Mouse (Mus musculus) forebrain, embryonic 16.5 days (tissue): ENCODE measurements around the gene Sgpl1. TPM values are rescaled to one million over a fixed set of nuclear protein-coding genes. Genes with fewer than 3 reads are reported as not detected.

ENCODE experiments used
- ATAC-seq: fragments of 200-750 bp; cut with Nextera tagmentation; 2 replicates; pipeline ENCODE4 v1.8.0; 2017; ENCODE audit warnings: mild to moderate bottlenecking, moderate library complexity
- H3K27ac ChIP-seq: fragments of 300-500 bp; sonication (generic); 2 replicates; pipeline ENCODE4 v1.5.1; 2014; ENCODE audit warnings: low read length, control low read depth
- H3K27me3 ChIP-seq: fragments of 300-500 bp; sonication (generic); replicated peaks from 2 replicates; pipeline ENCODE4 v1.6.1; 2014; ENCODE audit warnings: low read length; ENCODE audit not compliant: control insufficient read depth, insufficient read depth
- H3K36me3 ChIP-seq: fragments of 300-500 bp; sonication (generic); 2 replicates; pipeline ENCODE4 v1.6.1; 2014; ENCODE audit not compliant: control insufficient read depth, insufficient read depth
- H3K4me1 ChIP-seq: fragments of 300-500 bp; sonication (generic); replicated peaks from 2 replicates; pipeline ENCODE4 v1.6.1; 2014; ENCODE audit warnings: low read length; ENCODE audit not compliant: control insufficient read depth, insufficient read depth
- H3K4me2 ChIP-seq: fragments of 300-500 bp; sonication (generic); 2 replicates; pipeline ENCODE4 v1.6.1; 2014; ENCODE audit warnings: mild to moderate bottlenecking, low read length, control low read depth
- H3K4me3 ChIP-seq: fragments of 300-500 bp; sonication (generic); replicated peaks from 2 replicates; pipeline ENCODE4 v1.5.1; 2014; ENCODE audit warnings: mild to moderate bottlenecking, low read length, control low read depth
- H3K9ac ChIP-seq: fragments of 300-500 bp; sonication (generic); replicated peaks from 2 replicates; pipeline ENCODE4 v1.6.1; 2014; ENCODE audit warnings: low read depth, low read length, control low read depth
- H3K9me3 ChIP-seq: fragments of 300-500 bp; sonication (generic); 2 replicates; pipeline ENCODE4 v1.6.1; 2016; ENCODE audit warnings: low read length; ENCODE audit not compliant: control insufficient read depth
- WGBS: fragments of 180-500 bp; shearing (Covaris S2); extraction: QIAGEN DNeasy Blood & Tissue Kit; methylation state at CpG from one replicate; pipeline ENCODE4 v1.1.7; 2014; 5-methylcytosine and 5-hydroxymethylcytosine counted together
- polyA plus RNA-seq: library from polyadenylated mRNA; unstranded; fragments of >200 nt; fragmentation: Nextera tagmentation; extraction: Ambion mirVana; gene quantifications from 2 replicates; pipeline ENCODE4 v1.2.1, GENCODE M21; 2015

Gene Sgpl1
- polyA plus RNA-seq, 1 experiment from 2014 or later = 64.0 TPM

DNA sequence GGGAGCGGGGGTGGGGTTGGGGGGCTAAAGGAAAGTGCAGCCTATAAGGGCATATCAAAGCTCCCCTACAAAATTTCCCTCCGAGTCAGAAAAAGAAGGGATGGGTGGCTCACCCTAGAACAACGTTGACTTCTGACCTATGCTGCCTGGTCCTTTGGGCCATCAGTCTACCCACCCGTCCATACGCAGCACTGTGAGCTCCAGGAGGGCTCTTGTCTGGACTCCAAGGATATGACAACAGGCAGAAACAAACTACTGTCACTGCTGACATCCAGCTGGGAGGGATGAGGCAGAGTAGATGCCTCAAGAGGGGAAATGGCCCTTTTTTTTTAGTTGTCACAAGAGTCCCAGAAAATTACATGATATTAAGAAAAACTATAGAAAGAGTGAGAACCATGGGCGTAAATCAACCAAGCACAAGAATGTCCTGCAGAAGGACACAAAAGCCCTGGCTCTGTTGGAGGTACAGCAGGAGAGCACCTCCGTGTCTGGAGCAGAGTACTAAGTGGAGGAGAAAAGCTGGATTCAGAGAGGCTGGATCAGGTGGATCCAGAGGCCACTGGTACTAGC, 28.8 kb upstream of the Sgpl1 start:
- H3K36me3 ChIP-seq = no peaks in the 10 kb centered on the region
- 0 out of 2 replicates have a peak overlapping the region, but pooled peaks have one; percentile 18 for H3K4me2 ChIP-seq
- no peaks in the 10 kb centered on the region for H3K27me3 ChIP-seq
- no peak overlapping the region for H3K9ac ChIP-seq
- no peak overlapping the region for H3K4me3 ChIP-seq
- 46% methylated on average over 7 of the region's 7 CpGs for WGBS
- ATAC-seq = no peak
- no peaks in the 10 kb centered on the region for H3K9me3 ChIP-seq
- H3K27ac ChIP-seq = no peak overlapping the region
- peaks cover 3% of the 10 kb centered on the region; the same call in 1 of the 2 replicates for H3K4me1 ChIP-seq

DNA sequence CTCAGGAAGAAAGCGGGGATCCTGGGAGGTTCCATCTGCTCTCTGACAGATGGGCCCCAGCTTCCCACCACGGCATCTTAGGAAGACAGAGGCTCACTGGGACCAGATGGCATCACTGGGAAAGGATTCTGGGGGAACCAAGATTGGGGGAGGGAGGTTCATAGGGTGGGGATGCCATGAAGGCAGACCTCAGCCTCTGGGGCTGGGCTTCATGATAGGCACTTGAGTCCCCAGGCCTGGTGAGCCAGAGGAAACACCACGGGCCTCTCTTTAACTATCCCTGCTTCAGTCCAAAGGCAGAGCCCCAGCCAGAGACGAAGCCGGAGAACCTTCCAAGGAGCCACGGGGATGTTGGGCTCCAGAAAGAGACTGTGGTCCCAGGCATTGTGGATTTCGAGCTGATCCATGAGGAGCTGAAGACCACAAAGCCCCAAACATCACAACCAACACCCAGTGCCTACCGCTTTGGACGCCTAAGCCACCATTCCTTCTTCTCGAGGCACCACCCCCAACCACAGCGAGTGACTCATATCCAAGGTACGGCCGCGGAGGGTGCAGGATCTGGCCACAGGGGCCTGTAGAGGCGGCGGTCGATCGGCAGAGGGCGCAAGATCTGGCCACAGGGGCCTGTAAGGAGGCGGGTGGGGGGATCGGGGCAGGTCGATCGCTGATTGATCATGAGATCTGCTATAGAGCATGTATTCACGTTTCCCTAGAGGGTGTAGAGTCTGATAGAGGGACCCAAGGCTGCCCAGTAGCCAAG, 28.1 kb upstream of the Sgpl1 start:
- ATAC-seq = no peak
- 0 out of 2 replicates have a peak overlapping the region, but pooled peaks have one; percentile 18 for H3K4me2 ChIP-seq
- H3K27ac ChIP-seq = no peak overlapping the region; the same call in 1 of the 2 replicates
- 15% methylated on average over 24 of the region's 24 CpGs for WGBS
- no peak overlapping the region for H3K4me3 ChIP-seq
- H3K36me3 ChIP-seq = no peaks in the 10 kb centered on the region
- H3K4me1 ChIP-seq = peaks cover 3% of the 10 kb centered on the region; the same call in 1 of the 2 replicates
- H3K9me3 ChIP-seq = no peaks in the 10 kb centered on the region
- no peaks in the 10 kb centered on the region for H3K27me3 ChIP-seq
- H3K9ac ChIP-seq = no peak overlapping the region

DNA sequence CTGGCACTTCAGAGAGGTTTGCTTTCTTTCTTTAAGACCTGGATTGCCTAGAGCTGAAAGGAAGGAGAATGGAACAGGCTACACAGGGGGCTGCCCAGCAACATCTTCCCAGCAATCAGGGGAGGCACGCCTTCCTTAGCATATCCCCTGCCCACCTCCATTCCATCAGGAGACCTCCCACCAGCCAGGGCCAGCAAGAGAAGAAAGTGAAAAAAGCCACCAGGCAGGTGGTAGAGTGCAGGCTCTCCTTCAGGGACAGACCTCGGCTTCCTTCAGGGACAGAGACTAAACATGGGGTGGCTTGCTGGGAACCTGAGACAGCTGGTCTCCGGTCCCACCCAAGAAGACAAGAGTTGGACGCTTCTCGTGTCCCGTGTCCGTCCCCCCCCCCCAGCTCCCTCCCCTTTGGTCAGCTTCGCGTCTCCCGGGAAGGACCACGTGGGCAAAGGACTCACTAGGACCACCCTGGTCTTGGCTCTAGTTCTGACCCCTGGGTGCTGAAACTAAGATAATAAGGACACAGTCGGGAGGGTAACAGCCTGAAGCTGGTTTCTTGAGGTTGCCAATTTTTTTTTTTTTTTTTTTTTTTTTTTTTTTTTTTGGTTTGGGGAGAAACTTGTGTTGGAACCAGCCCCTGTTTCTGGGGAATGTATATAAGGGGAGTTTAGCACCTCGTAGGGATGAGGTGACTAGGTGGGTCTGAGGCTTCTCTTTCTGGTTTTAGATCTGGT, 27.4 kb upstream of the Sgpl1 start:
- H3K27ac ChIP-seq = no peak overlapping the region
- no peak overlapping the region for H3K4me2 ChIP-seq
- H3K4me1 ChIP-seq = peaks cover 3% of the 10 kb centered on the region; the same call in 1 of the 2 replicates
- H3K27me3 ChIP-seq = no peaks in the 10 kb centered on the region
- H3K9ac ChIP-seq = no peak overlapping the region
- ATAC-seq = no peak
- H3K4me3 ChIP-seq = no peak overlapping the region
- H3K9me3 ChIP-seq = no peaks in the 10 kb centered on the region
- H3K36me3 ChIP-seq = no peaks in the 10 kb centered on the region
- 53% methylated on average over 13 of the region's 13 CpGs for WGBS

DNA sequence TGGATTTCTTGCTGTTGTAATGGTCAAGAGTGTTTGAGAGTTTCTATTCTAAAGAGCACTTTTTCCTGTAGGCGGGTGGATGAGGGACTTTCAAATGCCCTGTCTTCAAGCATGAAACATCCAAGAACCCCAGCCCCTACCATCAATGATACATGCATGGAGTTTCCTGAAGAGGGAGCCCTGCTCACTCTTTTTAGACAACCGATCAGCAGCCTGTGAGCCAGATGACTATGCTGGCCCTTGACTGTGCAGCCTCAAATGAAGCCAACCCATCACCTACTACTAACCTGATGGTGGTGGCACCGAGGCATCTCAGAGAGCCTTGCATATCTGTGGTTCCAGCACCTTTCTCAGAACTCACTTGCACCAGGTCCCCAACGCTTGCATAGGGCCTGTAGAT, 25.0 kb upstream of the Sgpl1 start:
- Histone ChIP-seq H3K36me3 (no peaks in the 10 kb centered on the region), H3K4me2 (no peak overlapping the region), H3K9me3 (no peaks in the 10 kb centered on the region), H3K27me3 (no peaks in the 10 kb centered on the region), H3K4me1 (peaks cover 3% of the 10 kb centered on the region; the same call in 1 of the 2 replicates), H3K4me3 (no peak overlapping the region), H3K9ac (no peak overlapping the region), H3K27ac (no peak overlapping the region)
- 82% methylated on average over 4 of the region's 4 CpGs for WGBS
- ATAC-seq = no peak

DNA sequence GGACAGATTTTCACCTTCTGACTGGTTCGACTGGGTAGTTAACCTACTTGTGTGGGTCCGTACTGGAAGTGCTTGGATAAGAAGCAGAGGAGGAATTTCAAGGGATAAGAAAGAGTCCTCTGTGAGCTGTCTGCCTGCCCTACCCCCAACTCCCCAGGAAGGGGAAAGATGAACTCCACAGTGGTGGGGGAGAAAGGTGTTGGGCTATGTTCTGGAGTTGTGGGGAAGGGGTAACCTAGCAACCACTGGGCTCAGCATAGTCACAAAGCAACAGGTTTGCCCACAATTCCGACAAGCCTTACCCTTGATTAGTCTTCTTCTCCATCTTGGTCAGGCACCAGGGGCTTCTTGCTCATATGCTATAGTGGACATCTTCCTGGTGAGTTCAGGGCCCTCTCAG, 24.2 kb upstream of the Sgpl1 start, which contains the start of gene Tbata:
Gene Tbata, plus strand, starts transcription at position 301 of the 400 bp plus-strand sequence.
- H3K9ac ChIP-seq = no peak within 1 kb of the TSS
- no peaks in the 10 kb centered on the region for H3K36me3 ChIP-seq
- H3K4me1 ChIP-seq = peaks cover 3% of the 10 kb centered on the region; the same call in 1 of the 2 replicates
- no peak within 1 kb of the TSS for H3K27ac ChIP-seq
- H3K4me2 ChIP-seq = no peak within 1 kb of the TSS
- no peak within 1 kb of the TSS for H3K4me3 ChIP-seq
- 71% methylated on average over 3 of the region's 3 CpGs for WGBS
- no peak for ATAC-seq
- H3K9me3 ChIP-seq = no peaks in the 10 kb centered on the region
- H3K27me3 ChIP-seq = no peaks in the 10 kb centered on the region

DNA sequence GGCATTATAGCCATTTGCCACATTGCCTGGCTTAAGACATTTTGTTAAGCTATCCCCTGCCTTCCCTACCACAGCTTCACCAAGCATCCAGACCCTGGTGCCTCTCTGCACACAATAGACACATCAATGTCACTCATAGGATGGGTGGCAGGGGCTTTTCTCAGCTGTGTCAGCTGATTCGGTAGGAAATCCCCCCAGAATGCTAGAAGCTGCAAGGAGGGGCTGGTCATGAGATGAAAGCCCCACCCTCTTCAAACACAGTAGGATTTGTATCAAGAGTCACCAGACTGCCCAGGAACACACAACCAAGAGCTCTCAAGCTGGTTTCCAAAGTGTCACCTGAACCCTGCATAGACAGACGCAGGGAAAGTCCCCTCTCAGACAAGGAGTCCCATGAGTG, 20.9 kb upstream of the Sgpl1 start:
- H3K4me2 ChIP-seq = no peak overlapping the region
- no peak overlapping the region for H3K27ac ChIP-seq
- H3K27me3 ChIP-seq = no peaks in the 10 kb centered on the region
- H3K36me3 ChIP-seq = no peaks in the 10 kb centered on the region
- WGBS = 51% methylated on average over 2 of the region's 2 CpGs
- no peak overlapping the region for H3K9ac ChIP-seq
- H3K4me1 ChIP-seq = no peaks in the 10 kb centered on the region
- ATAC-seq = no peak
- H3K4me3 ChIP-seq = no peak overlapping the region
- no peaks in the 10 kb centered on the region for H3K9me3 ChIP-seq

DNA sequence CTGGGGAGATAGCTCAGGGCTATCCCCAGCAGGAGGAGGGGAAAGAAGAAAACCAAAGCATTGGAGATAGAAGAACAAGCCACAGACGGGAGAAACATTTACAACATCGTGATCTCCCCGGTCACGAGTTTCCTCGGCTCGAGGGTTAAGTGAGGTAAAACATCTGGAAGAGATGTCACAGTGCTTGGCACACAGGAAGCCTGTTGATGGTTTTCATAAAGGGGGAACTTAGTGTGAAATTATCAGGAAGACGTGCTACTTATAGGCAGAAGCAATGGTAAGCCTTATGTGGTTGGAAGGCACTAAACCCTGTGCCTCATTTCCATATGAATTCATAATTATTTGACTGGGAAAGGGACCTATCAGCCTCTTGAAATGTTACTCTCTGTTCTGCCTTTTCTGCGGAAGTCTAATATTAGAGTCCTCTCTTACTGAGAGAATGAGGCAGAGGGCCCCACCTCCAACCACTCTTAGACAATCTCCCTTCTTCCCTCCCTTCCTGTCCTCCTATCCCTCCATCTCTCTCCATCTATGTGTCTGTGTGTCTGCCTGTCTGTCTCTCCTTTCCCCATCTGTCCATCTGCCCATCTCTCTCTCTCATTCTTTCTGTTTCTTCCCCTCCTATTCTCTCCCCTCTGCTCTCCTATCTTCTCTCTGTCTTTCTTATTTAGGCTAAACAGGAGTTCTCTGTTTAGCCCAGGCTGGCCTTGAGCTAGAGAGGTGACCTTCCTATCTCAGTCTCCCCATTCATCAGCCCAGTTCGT, 20.0 kb upstream of the Sgpl1 start:
- ATAC-seq = no peak
- H3K4me1 ChIP-seq = no peaks in the 10 kb centered on the region
- H3K4me3 ChIP-seq = no peak overlapping the region
- H3K4me2 ChIP-seq = no peak overlapping the region
- H3K27ac ChIP-seq = no peak overlapping the region
- no peaks in the 10 kb centered on the region for H3K36me3 ChIP-seq
- 80% methylated on average over 9 of the region's 9 CpGs for WGBS
- H3K9me3 ChIP-seq = no peaks in the 10 kb centered on the region
- H3K9ac ChIP-seq = no peak overlapping the region
- H3K27me3 ChIP-seq = no peaks in the 10 kb centered on the region

DNA sequence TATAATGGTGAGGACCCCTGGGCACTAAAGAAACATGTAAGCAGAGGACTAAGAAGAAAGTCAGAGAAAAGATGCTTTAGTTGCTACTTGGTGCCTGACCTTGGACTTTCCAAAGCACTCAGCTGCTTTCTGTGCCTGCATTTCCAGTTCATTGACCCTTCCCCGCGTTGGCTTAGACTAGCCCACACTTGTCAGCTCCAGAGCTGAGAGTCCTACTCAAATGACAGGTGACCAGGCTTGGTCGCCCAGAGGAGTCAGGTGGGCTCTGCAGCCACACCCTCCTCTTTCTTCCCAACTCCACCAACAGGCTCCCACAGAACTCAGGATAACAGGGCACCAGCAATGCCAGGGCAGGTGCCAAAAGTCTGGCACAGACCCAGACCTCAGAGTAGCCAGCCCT, 14.9 kb upstream of the Sgpl1 start:
- Histone ChIP-seq H3K4me3 (no peak overlapping the region), H3K4me1 (no peaks in the 10 kb centered on the region), H3K27me3 (no peaks in the 10 kb centered on the region), H3K36me3 (no peaks in the 10 kb centered on the region), H3K27ac (no peak overlapping the region), H3K9ac (no peak overlapping the region), H3K4me2 (no peak overlapping the region), H3K9me3 (no peaks in the 10 kb centered on the region)
- no peak for ATAC-seq
- WGBS = 74% methylated on average over 3 of the region's 3 CpGs

DNA sequence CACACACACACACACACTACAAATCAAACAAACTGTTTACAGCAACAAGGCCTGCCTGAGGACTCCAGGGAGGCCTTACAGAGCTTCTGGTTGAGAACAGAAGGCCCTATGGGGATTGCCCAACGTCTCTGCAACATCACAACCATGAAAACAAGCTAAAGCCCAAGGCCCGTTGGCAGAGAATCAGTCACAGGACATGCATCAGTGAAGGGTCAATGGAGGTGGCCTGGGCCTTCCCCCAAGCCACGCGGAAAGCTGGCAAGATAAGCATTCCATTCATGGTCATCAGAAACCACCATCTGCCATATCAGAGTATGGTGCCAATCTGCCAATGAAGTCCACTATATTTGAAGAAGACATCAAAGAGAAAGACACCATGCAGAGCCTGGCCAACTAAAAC, 13.2 kb upstream of the Sgpl1 start:
- Histone ChIP-seq H3K36me3 (no peaks in the 10 kb centered on the region), H3K9me3 (no peaks in the 10 kb centered on the region), H3K4me2 (no peak overlapping the region), H3K9ac (no peak overlapping the region), H3K4me1 (no peaks in the 10 kb centered on the region), H3K4me3 (no peak overlapping the region), H3K27ac (no peak overlapping the region), H3K27me3 (no peaks in the 10 kb centered on the region)
- 75% methylated on average over 4 of the region's 4 CpGs for WGBS
- ATAC-seq = no peak
